Mouse (Mus musculus) neural tube, embryonic 11.5 days (tissue): ENCODE data around the gene Hist1h2ag. TPM values are rescaled to one million over a fixed set of nuclear protein-coding genes. Genes with fewer than 3 reads are reported as not detected.
"Not testable (repeated sequence)": the region's sequence is repeated elsewhere in the genome, so short reads cannot be mapped to it uniquely, and the experiment has no call there.

Experiments used
- ATAC-seq: fragments of 200-750 bp; cut with Nextera tagmentation; 2 replicates; pipeline ENCODE4 v1.8.0; 2017; ENCODE audit warnings: moderate number of reproducible peaks, mild to moderate bottlenecking, moderate TSS enrichment, moderate library complexity; ENCODE audit not compliant: insufficient read depth, low FRiP score, low TSS enrichment
- DNase-seq: peaks from one replicate; pipeline ENCODE4 v3.0.0-alpha.2; 2015; ENCODE audit warnings: low spot score
- H3K27ac ChIP-seq: fragments of 300-500 bp; sonication (generic); 2 replicates; pipeline ENCODE4 v1.5.1; 2014; ENCODE audit warnings: low read depth, mild to moderate bottlenecking, low read length
- H3K27me3 ChIP-seq: fragments of 300-500 bp; sonication (generic); 2 replicates; pipeline ENCODE4 v1.6.1; 2014; ENCODE audit warnings: mild to moderate bottlenecking, low read length, mixed read lengths; ENCODE audit not compliant: control insufficient read depth, insufficient read depth
- H3K36me3 ChIP-seq: fragments of 300-500 bp; sonication (generic); 2 replicates; pipeline ENCODE4 v1.6.1; 2014; ENCODE audit warnings: mild to moderate bottlenecking, low read length, moderate library complexity, mixed read lengths; ENCODE audit not compliant: control insufficient read depth, insufficient read depth
- H3K4me1 ChIP-seq: fragments of 300-500 bp; sonication (generic); 2 replicates; pipeline ENCODE4 v1.6.1; 2014; ENCODE audit warnings: low read length, mixed read lengths; ENCODE audit not compliant: control insufficient read depth, insufficient read depth
- H3K4me2 ChIP-seq: fragments of 300-500 bp; sonication (generic); 2 replicates; pipeline ENCODE4 v1.6.1; 2014; ENCODE audit warnings: low read depth, mild to moderate bottlenecking, moderate library complexity
- H3K4me3 ChIP-seq: fragments of 300-500 bp; sonication (generic); 2 replicates; pipeline ENCODE4 v1.5.1; 2014; ENCODE audit warnings: low read depth, low read length
- H3K9ac ChIP-seq: fragments of 300-500 bp; sonication (generic); 2 replicates; pipeline ENCODE4 v1.6.1; 2014; ENCODE audit warnings: mild to moderate bottlenecking, low read length
- H3K9me3 ChIP-seq: fragments of 300-500 bp; sonication (generic); 2 replicates; pipeline ENCODE4 v1.6.1; 2016; ENCODE audit warnings: low read length; ENCODE audit not compliant: control insufficient read depth
- WGBS: fragments of 180-500 bp; shearing (Covaris S2); extraction: QIAGEN DNeasy Blood & Tissue Kit; methylation state at CpG from one replicate; pipeline ENCODE4 v1.1.7; 2014; 5-methylcytosine and 5-hydroxymethylcytosine counted together
- polyA plus RNA-seq: library from polyadenylated mRNA; unstranded; fragments of >200 nt; fragmentation: Nextera tagmentation; extraction: Ambion mirVana; gene quantifications from 2 replicates; pipeline ENCODE4 v1.2.1, GENCODE M21; 2014

Hist1h2ag gene
- polyA plus RNA-seq = 51.6 and 61.4 TPM in 2 replicates

DNA sequence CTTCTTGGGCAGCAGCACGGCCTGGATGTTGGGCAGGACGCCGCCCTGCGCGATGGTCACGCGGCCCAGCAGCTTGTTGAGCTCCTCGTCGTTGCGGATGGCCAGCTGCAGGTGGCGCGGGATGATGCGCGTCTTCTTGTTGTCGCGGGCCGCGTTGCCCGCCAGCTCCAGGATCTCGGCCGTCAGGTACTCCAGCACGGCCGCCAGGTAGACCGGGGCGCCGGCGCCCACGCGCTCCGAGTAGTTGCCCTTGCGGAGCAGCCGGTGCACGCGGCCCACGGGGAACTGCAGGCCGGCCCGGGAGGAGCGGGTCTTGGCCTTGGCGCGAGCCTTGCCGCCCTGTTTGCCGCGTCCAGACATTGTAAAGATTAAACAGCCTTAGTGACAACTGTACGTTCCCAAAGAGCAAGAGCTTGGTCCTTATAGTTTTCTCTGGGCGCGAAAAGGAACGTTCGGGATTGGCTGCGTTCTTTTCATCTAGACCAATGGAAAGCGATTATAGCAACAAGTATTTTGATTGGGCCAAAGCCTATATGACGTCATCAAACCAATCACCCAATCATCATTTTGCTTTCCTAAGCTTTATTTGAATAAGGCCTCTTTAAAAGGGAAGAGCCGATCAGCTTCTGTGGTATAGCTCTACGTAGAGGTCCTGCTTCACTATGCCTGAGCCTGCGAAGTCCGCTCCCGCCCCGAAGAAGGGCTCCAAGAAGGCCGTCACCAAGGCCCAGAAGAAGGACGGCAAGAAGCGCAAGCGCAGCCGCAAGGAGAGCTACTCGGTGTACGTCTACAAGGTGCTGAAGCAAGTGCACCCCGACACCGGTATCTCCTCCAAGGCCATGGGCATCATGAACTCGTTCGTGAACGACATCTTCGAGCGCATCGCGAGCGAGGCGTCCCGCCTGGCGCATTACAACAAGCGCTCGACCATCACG is at the start of gene Hist1h2ag, which contains the start of gene Hist1h2bj:
Gene Hist1h2ag (minus strand): TSS at position 377 of the 935 bp plus-strand sequence.
Gene Hist1h2bj (plus strand): TSS at position 647 of the 935 bp plus-strand sequence.
- Histone ChIP-seq H3K4me3 (peak within 1 kb of the TSS; percentile 37), H3K27ac (peak within 1 kb of the TSS; percentile 94), H3K4me2 (peak within 1 kb of the TSS; percentile 65), H3K9ac (peak within 1 kb of the TSS; percentile 78)
- H3K36me3 ChIP-seq, H3K27me3 ChIP-seq, H3K9me3 ChIP-seq, H3K4me1 ChIP-seq: not testable (repeated sequence)
- under 1% methylated on average over 27 of the region's 80 CpGs for WGBS
- ATAC-seq (peak; percentile 91), DNase-seq (peak; percentile 89)

- H3K36me3 ChIP-seq, H3K4me1 ChIP-seq, H3K9ac ChIP-seq, H3K9me3 ChIP-seq, H3K4me2 ChIP-seq, ATAC-seq, H3K4me3 ChIP-seq, H3K27me3 ChIP-seq, H3K27ac ChIP-seq, DNase-seq: not testable (repeated sequence)
- 81% methylated on average over 1 of the region's 1 CpGs for WGBS
Measured at GRCm38 (mm10) chr13:22084140-22084539, 41.4 kb upstream of the Hist1h2ag start, which contains the start of gene Vmn1r188. Vmn1r188 (plus strand) TSS chr13:22084440.

- Histone ChIP-seq H3K36me3 (no peaks in the 10 kb centered on the region), H3K9ac (no peak overlapping the region), H3K27me3 (no peaks in the 10 kb centered on the region), H3K4me2 (no peak overlapping the region), H3K4me1 (no peaks in the 10 kb centered on the region), H3K9me3 (0 out of 2 replicates have a peak, but pooled peaks cover 3% of the 10 kb centered on the region), H3K4me3 (no peak overlapping the region), H3K27ac (no peak overlapping the region)
- ATAC-seq (no peak), DNase-seq (no peak)
- WGBS = 71% methylated on average over 1 of the region's 1 CpGs
Measured at GRCm38 (mm10) chr13:22063468-22063867, 20.7 kb upstream of the Hist1h2ag start.

DNA sequence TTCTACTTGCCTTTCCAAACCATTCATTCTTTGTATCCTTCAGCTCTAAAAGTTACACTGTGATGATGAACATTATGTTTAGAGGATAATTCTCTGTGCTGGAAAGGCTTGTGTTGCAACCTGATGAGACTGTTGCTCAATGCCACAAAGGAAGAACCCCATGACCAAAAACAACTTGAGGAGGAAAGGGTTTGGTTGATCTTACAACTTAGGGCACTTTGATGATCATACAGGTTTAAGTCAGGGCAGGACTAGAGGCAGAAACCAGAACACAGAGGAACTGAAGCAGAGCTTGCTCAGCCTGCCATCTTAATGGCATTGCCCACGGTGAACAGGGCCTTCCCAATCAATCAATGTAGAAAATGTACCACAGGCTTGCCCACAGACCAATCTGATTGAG is 18.7 kb upstream of the Hist1h2ag start:
- Histone ChIP-seq H3K4me1 (no peaks in the 10 kb centered on the region), H3K4me2 (no peak overlapping the region), H3K9me3 (0 out of 2 replicates have a peak, but pooled peaks cover 1% of the 10 kb centered on the region), H3K4me3 (no peak overlapping the region), H3K9ac (no peak overlapping the region), H3K27ac (no peak overlapping the region), H3K27me3 (no peaks in the 10 kb centered on the region), H3K36me3 (no peaks in the 10 kb centered on the region)
- DNase-seq (no peak), ATAC-seq (no peak)
- 78% methylated on average over 1 of the region's 1 CpGs for WGBS

DNA sequence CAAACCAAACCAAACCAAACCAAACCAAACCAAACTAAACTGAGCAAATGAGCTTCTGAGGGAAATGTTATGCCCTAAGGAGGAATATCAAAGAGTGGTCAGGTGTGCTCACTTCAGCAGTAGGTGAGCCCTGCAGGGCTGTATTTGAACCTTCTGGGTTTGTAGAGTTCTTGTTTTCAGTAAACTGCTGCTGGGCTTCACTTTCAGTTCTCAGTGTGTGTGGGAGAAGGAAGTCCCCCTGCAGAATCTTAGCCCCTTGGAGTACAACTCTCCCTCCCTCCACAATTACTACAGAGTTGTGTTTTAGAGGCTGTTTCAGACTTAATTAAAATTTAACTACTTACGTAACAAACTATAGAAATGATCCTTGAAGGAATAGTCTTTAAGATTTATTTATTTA is 11.0 kb upstream of the Hist1h2ag start:
- H3K27ac ChIP-seq = no peak overlapping the region
- DNase-seq (no peak), ATAC-seq (no peak)
- H3K4me2 ChIP-seq = no peak overlapping the region
- no peak overlapping the region for H3K4me3 ChIP-seq
- H3K4me1 ChIP-seq = no peaks in the 10 kb centered on the region
- no peaks in the 10 kb centered on the region for H3K9me3 ChIP-seq
- H3K27me3 ChIP-seq = no peaks in the 10 kb centered on the region
- no peaks in the 10 kb centered on the region for H3K36me3 ChIP-seq
- H3K9ac ChIP-seq = no peak overlapping the region
- 98% methylated on average over 1 of the region's 1 CpGs for WGBS

DNA sequence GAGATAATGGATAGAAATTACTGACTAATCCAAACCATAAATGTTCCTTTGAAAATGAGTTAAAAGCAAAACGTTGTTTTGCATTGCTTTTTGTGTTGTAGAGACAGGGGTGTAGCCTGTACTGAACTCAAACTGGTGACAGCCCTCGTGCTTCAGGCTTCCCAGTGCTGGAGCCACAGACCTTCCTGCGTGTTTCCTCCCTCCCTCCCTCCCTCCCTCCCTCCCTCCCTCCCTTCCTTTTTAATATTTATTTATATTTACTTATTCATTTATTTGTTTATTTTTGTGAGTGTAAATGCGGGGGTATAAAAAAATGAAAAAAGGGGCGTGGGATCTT is 8.7 kb upstream of the Hist1h2ag start:
- DNase-seq (no peak), ATAC-seq (peak; percentile 30; the same call in 1 of the 2 replicates)
- H3K4me2 ChIP-seq = peak overlapping the region; percentile 51
- H3K4me3 ChIP-seq = peak overlapping the region; percentile 40
- H3K9me3 ChIP-seq = no peaks in the 10 kb centered on the region
- H3K36me3 ChIP-seq = no peaks in the 10 kb centered on the region
- WGBS = 17% methylated on average over 5 of the region's 5 CpGs
- H3K4me1 ChIP-seq = no peaks in the 10 kb centered on the region
- H3K27ac ChIP-seq = peak overlapping the region; percentile 68
- H3K9ac ChIP-seq = peak overlapping the region; percentile 50
- no peaks in the 10 kb centered on the region for H3K27me3 ChIP-seq

DNA sequence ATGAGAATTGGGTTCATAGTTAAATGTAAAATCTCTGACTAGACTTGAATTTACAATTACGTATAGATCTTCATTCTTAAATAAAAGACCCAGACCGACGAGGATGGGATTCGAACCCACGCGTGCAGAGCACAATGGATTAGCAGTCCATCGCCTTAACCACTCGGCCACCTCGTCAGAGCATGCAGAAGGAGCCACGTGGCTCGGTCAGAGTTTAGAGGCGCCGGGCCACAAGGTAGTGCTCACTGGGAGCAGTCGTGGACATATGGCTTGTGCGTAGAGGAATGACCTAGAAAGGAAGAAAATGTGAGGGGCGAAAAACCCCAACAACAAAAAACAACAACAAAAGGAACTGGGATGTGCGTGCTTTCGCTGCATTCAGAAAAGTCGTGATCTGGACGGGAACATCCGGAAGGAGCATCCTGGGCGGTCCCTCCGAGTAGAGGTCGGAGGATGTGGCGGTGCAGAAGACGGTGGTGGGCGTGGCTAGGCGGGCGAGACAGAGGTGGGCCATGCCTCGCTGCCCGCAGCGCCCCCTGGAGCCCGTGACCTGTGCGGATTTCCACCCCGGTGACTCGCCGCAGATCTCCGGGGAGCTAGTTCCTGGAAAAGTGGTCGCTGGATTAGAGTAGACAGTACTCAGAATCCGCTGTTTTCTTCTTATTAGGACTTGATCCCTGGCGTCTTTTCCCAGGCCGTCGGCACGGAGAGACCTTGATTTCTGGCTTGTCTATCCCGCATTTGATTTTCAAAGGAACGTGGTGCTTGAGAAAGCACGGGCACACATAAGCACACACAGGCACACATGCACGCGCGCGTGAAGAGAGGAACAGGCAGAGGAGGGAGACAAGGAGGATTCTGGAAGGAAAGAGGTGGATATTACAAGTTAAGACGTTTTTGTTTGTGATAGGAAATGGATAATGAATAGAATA is 8.1 kb upstream of the Hist1h2ag start:
- peak overlapping the region; percentile 40 for H3K4me3 ChIP-seq
- H3K27me3 ChIP-seq = no peaks in the 10 kb centered on the region
- ATAC-seq (peak; percentile 95), DNase-seq (peak; percentile 94)
- no peaks in the 10 kb centered on the region for H3K4me1 ChIP-seq
- no peaks in the 10 kb centered on the region for H3K36me3 ChIP-seq
- peak overlapping the region; percentile 50 for H3K9ac ChIP-seq
- peak overlapping the region; percentile 68 for H3K27ac ChIP-seq
- no peaks in the 10 kb centered on the region for H3K9me3 ChIP-seq
- under 1% methylated on average over 52 of the region's 52 CpGs for WGBS
- peak overlapping the region; percentile 51 for H3K4me2 ChIP-seq

GRCm38 (mm10) chr13:22049737-22050440 is 7.1 kb upstream of the Hist1h2ag start:
- under 1% methylated on average over 14 of the region's 14 CpGs for WGBS
- Histone ChIP-seq H3K4me3 (peak overlapping the region; percentile 40), H3K27me3 (no peaks in the 10 kb centered on the region), H3K9me3 (no peaks in the 10 kb centered on the region), H3K9ac (no peak overlapping the region), H3K36me3 (no peaks in the 10 kb centered on the region), H3K27ac (peak overlapping the region; percentile 39), H3K4me1 (no peaks in the 10 kb centered on the region), H3K4me2 (peak overlapping the region; percentile 31)
- peak; percentile 42; the same call in 1 of the 2 replicates for ATAC-seq
- peak; percentile 85 for DNase-seq
